Mouse (Mus musculus) myocyte (in vitro differentiated cells): ENCODE data around the gene Slc30a9.

Experiments used
- CEBPB ChIP-seq: IDR thresholded peaks from 2 replicates; pipeline ENCODE4 v1.6.1; 2011; ENCODE audit warnings: mild to moderate bottlenecking, moderate library complexity; ENCODE audit not compliant: poor library complexity, insufficient read depth, severe bottlenecking
- MAX ChIP-seq: IDR thresholded peaks from one replicate; pipeline ENCODE4 v1.6.1; 2011; ENCODE audit warnings: low read depth, mild to moderate bottlenecking, control low read depth
- MYOG ChIP-seq, 3 experiments: IDR thresholded peaks; one replicate each; pipeline ENCODE4 v1.6.1; 2011; ENCODE audit warnings: control low read depth in 2 of 3, low read depth in 2 of 3, mild to moderate bottlenecking in 2 of 3; ENCODE audit not compliant: insufficient read length in 2 of 3, control insufficient read depth in 1 of 3, insufficient read depth in 1 of 3
- POLR2A ChIP-seq: IDR thresholded peaks from one replicate; pipeline ENCODE4 v1.6.1; 2011; ENCODE audit warnings: low read depth, mild to moderate bottlenecking, control low read depth, moderate library complexity; ENCODE audit not compliant: insufficient read length
- POLR2AphosphoS2 ChIP-seq: IDR thresholded peaks from one replicate; pipeline ENCODE4 v1.6.1; 2011; ENCODE audit warnings: low read depth, control low read depth; ENCODE audit not compliant: insufficient read length
- REST ChIP-seq: IDR thresholded peaks from one replicate; pipeline ENCODE4 v1.6.1; 2011; ENCODE audit warnings: mild to moderate bottlenecking, control low read depth, moderate library complexity; ENCODE audit not compliant: insufficient read depth, insufficient read length
- TCF12 ChIP-seq: IDR thresholded peaks from one replicate; pipeline ENCODE4 v1.6.1; 2011; ENCODE audit warnings: mild to moderate bottlenecking, control low read depth; ENCODE audit not compliant: poor library complexity, insufficient read depth, severe bottlenecking
- USF1 ChIP-seq: IDR thresholded peaks from one replicate; pipeline ENCODE4 v1.6.1; 2011; ENCODE audit warnings: low read depth, mild to moderate bottlenecking, control low read depth, moderate library complexity

GRCm38 (mm10) chr5:67260531-67261371, 46.0 kb upstream of the Slc30a9 start, which contains the start of gene Tmem33:
- TF ChIP-seq POLR2AphosphoS2, result no peak
- peak; percentile 8 for TF ChIP-seq POLR2A
- peak; percentile 89 for TF ChIP-seq USF1
- TF ChIP-seq CEBPB, result peak; percentile 62; the same call in 1 of the 2 replicates
- TF ChIP-seq MAX, result no peak
- TF ChIP-seq MYOG (IDR thresholded peaks at IDR 0.05; ENCODE audit: control insufficient read depth in 1 of 3, insufficient read depth in 1 of 3, insufficient read length in 2 of 3, low read depth in 2 of 3), result peak in 1 of 3 experiments; percentile 9
- TF ChIP-seq TCF12, result no peak
- no peak for TF ChIP-seq REST
